Mouse (Mus musculus) C2C12 (cell line): ENCODE results near the gene Mrpl21.

ENCODE experiments used
- CEBPB ChIP-seq: IDR thresholded peaks from one replicate; pipeline ENCODE4 v1.6.1; 2011; ENCODE audit warnings: low read depth, mild to moderate bottlenecking, control low read depth, moderate library complexity
- CTCF ChIP-seq: IDR thresholded peaks from one replicate; pipeline ENCODE4 v1.5.1; 2011; ENCODE audit not compliant: control insufficient read depth, insufficient read depth, insufficient read length
- FOSL1 ChIP-seq: IDR thresholded peaks from one replicate; pipeline ENCODE4 v1.8.0; 2011; ENCODE audit warnings: mild to moderate bottlenecking, low read length; ENCODE audit not compliant: poor library complexity, insufficient read depth, severe bottlenecking
- MAX ChIP-seq: IDR thresholded peaks from one replicate; pipeline ENCODE4 v1.6.1; 2011; ENCODE audit warnings: mild to moderate bottlenecking, control low read depth
- MYOD1 ChIP-seq: IDR thresholded peaks from one replicate; pipeline ENCODE4 v1.6.1; 2011; ENCODE audit warnings: low read depth; ENCODE audit not compliant: control insufficient read depth, insufficient read length
- MYOG ChIP-seq: IDR thresholded peaks from one replicate; pipeline ENCODE4 v1.6.1; 2011; ENCODE audit not compliant: control insufficient read depth, insufficient read length; ENCODE audit errors: extremely low read depth
- USF1 ChIP-seq: IDR thresholded peaks from one replicate; pipeline ENCODE4 v1.6.1; 2011; ENCODE audit warnings: low read depth, mild to moderate bottlenecking, control low read depth, moderate library complexity

- TF ChIP-seq CTCF: no peak
- TF ChIP-seq CEBPB: no peak
- no peak for TF ChIP-seq MYOD1
- TF ChIP-seq MAX: no peak
- no peak for TF ChIP-seq USF1
- TF ChIP-seq MYOG: no peak
- TF ChIP-seq FOSL1: no peak
Observed at GRCm38 (mm10) chr19:3339187-3339586, 56.5 kb downstream of the Mrpl21 start.
